Mouse (Mus musculus) naive thymus-derived CD4-positive, alpha-beta T cell, adult 5 months (primary cell): ENCODE results near the gene Rragc. TPM values are rescaled to one million over a fixed set of nuclear protein-coding genes. Genes with fewer than 3 reads are reported as not detected.

ENCODE experiments used
- polyA plus RNA-seq: library from polyadenylated mRNA; unstranded; fragments of 100-300 nt; shearing (Covaris generic); gene quantifications from one replicate; pipeline ENCODE4 v1.2.1, GENCODE M21; 2017

Gene Rragc
- 61.5 TPM for polyA plus RNA-seq

DNA sequence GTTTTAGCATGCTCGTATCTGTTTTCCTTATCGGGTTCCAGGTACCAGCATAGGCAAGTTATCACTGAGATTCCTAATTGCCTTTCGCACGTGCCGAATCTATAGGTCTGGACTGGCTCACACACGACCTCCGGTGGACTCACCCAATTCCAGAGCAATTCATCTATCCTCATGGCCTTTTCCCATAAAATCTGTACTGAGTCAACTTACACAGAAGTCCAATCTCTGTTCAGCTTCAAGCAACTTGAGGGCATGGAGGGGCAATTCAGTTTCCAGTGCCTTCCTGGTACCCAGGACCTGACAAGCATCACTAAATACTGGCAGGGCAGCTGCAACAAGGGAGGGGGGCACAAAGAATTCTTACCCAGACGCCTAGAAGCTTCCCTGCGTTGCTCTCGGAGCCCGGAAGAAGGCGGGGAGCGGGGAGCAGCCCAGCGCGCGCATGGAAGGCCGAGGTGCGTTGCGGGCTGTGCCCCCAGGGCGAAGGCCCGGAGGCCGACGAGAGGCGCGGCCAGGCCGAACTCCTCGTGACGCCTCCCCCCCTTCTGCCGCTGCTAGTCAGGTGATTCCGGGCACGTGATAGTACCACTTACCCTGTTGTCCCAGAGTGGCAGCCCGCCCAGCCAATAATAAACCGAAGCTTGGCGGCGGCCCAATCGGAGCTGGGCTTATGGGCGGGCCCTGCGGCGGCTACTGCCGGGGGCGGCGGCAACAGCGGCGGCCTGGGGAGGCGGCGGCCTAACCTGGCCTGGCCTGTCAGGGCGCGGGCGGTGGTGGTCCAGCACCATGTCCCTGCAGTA, at the start of gene Rragc:
Rragc (plus strand) TSS at position 699 of the 800 bp plus-strand sequence.

DNA sequence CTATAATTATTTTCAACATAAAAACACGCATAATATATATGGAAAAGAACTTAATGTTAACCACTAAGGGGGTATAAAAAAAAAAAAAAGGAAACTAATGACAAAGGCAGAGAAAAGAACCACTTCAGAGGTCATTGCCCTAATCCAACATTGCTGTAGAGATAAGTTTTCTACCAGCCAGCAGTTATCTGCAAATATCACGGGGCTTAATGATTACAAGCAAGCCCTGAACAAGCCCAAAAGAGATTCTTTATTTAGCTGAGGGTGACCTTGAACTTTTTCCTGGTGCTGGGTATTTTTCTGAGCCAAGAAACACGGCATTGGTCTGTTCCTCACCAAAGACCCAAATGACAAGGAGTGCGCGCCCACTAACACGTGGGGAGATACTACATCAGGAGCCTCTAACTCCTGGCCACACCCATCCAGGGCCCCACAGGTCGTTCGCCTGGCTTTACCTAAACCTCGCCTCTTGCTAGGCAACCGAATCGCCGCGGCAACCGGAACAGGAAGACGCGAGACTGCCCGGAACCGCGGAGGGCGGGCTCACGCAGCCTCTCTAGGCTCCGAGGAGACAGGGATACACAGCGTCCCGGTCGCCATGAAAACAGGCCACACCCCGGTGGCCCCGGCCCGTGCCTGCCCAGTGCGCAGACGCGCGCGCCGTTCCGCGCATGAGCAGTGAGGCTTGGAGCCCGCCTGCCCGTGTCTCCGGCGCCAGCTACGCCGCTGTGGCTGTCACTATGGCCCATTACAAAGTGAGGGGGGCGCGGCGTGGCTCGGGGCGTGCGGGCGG, 12.7 kb upstream of the Rragc start, which contains the start of gene Mycbp:
Mycbp (plus strand) TSS at position 500 of the 793 bp plus-strand sequence.

DNA sequence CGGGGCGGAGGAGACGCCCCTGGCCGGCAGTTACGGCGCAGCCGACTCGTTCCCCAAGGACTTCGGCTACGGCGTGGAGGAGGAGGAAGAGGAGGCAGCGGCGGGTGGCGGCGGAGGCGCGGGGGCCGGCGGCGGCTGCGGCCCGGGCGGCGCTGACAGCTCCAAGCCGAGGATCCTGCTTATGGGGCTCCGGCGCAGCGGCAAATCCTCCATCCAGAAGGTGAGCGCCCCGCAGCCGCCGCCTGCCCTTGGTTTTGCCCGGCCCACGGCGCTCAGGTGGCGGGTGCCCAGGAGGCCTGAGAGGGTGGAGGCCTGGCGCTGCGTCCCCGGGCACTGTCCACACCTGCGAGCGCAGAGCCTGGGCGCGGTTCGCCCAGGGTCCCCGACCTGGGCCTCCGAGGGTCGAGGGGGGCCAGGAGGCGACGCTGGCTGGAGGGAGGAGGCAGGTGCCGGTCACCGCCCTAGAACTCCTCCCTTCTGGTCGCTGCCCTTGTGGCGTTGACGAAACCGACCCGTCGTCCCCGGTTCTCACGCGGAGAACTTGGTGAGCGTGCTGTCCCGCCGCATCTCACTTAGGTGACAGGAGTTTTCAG, 398 bp downstream of the Rragc start, which contains the start of gene 4930535I16Rik:
4930535I16Rik (minus strand) TSS at position 475 of the 593 bp plus-strand sequence.

Other genes starting within 250 kb of the Rragc start
- 183 TPM for gene Macf1, start 233.1 kb upstream of the Rragc start, polyA plus RNA-seq
- gene Ndufs5, start 199.2 kb upstream of the Rragc start, polyA plus RNA-seq, result 54.9 TPM
- gene Akirin1, start 167.1 kb upstream of the Rragc start, polyA plus RNA-seq, result 122 TPM
- not detected for gene Rhbdl2, start 129.6 kb upstream of the Rragc start, polyA plus RNA-seq
- gene 4933427I04Rik, start 57.8 kb upstream of the Rragc start, polyA plus RNA-seq, result not detected
- 16.5 TPM for gene Mycbp, start 12.6 kb upstream of the Rragc start, polyA plus RNA-seq
- gene 4930535I16Rik, start 576 bp downstream of the Rragc start, polyA plus RNA-seq, result not detected